Mouse (Mus musculus) C2C12 (cell line): ENCODE data around the gene Abcd3. TPM values are rescaled to one million over a fixed set of nuclear protein-coding genes. Genes with fewer than 3 reads are reported as not detected.

Experiments
- H3K27me3 ChIP-seq: one replicate; pipeline ENCODE4 v1.6.1; 2011; ENCODE audit not compliant: control insufficient read depth, insufficient read depth, insufficient read length
- H3K36me3 ChIP-seq: one replicate; pipeline ENCODE4 v1.6.1; 2011; ENCODE audit not compliant: control insufficient read depth, insufficient read depth
- H3K4me3 ChIP-seq: one replicate; pipeline ENCODE4 v1.5.1; 2011; ENCODE audit warnings: mild to moderate bottlenecking, control low read depth; ENCODE audit not compliant: poor library complexity, insufficient read depth, severe bottlenecking
- H3K79me2 ChIP-seq: one replicate; pipeline ENCODE4 v1.6.1; 2011; ENCODE audit not compliant: control insufficient read depth, insufficient read depth
- H3K79me3 ChIP-seq: one replicate; pipeline ENCODE4 v1.6.1; 2011; ENCODE audit warnings: low read depth, control low read depth
- H3ac ChIP-seq: one replicate; pipeline ENCODE3; 2011; ENCODE audit warnings: low read depth; ENCODE audit not compliant: control insufficient read depth, insufficient read length
- CEBPB ChIP-seq: IDR thresholded peaks from one replicate; pipeline ENCODE4 v1.6.1; 2011; ENCODE audit warnings: low read depth, mild to moderate bottlenecking, control low read depth, moderate library complexity
- CTCF ChIP-seq: IDR thresholded peaks from one replicate; pipeline ENCODE4 v1.5.1; 2011; ENCODE audit not compliant: control insufficient read depth, insufficient read depth, insufficient read length
- FOSL1 ChIP-seq: IDR thresholded peaks from one replicate; pipeline ENCODE4 v1.8.0; 2011; ENCODE audit warnings: mild to moderate bottlenecking, low read length; ENCODE audit not compliant: poor library complexity, insufficient read depth, severe bottlenecking
- MAX ChIP-seq: IDR thresholded peaks from one replicate; pipeline ENCODE4 v1.6.1; 2011; ENCODE audit warnings: mild to moderate bottlenecking, control low read depth
- MYOD1 ChIP-seq: IDR thresholded peaks from one replicate; pipeline ENCODE4 v1.6.1; 2011; ENCODE audit warnings: low read depth; ENCODE audit not compliant: control insufficient read depth, insufficient read length
- MYOG ChIP-seq: IDR thresholded peaks from one replicate; pipeline ENCODE4 v1.6.1; 2011; ENCODE audit not compliant: control insufficient read depth, insufficient read length; ENCODE audit errors: extremely low read depth
- USF1 ChIP-seq: IDR thresholded peaks from one replicate; pipeline ENCODE4 v1.6.1; 2011; ENCODE audit warnings: low read depth, mild to moderate bottlenecking, control low read depth, moderate library complexity
- long read RNA-seq, 2 experiments: library from polyadenylated mRNA; unstranded; transcript quantifications; one replicate each; pipeline ENCODE4 v2.0.0; 2019 to 2020
- polyA plus RNA-seq: library from polyadenylated mRNA; unstranded; fragments of >200 nt; fragmentation: generic; extraction: Trizol; gene quantifications from one replicate; pipeline ENCODE4 v1.2.1, GENCODE M21; 2012; ENCODE audit warnings: missing spikeins

Gene Abcd3
- 12.1 TPM for polyA plus RNA-seq
- long read RNA-seq, experiment 1, transcript Abcd3-201 (23 exons, 3,489 nt): major isoform, 20 of 28 reads
- long read RNA-seq, experiment 1, partial matches to known transcripts: 1 of 28 reads
- long read RNA-seq, experiment 1, other reads (novel, unspliced or antisense): 7 of 28 reads
- long read RNA-seq, experiment 2, transcript Abcd3-201 (23 exons, 3,489 nt): major isoform, 228 of 239 reads
- long read RNA-seq, experiment 2, partial matches to known transcripts: 2 of 239 reads
- long read RNA-seq, experiment 2, other reads (novel, unspliced or antisense): 8 of 239 reads

DNA sequence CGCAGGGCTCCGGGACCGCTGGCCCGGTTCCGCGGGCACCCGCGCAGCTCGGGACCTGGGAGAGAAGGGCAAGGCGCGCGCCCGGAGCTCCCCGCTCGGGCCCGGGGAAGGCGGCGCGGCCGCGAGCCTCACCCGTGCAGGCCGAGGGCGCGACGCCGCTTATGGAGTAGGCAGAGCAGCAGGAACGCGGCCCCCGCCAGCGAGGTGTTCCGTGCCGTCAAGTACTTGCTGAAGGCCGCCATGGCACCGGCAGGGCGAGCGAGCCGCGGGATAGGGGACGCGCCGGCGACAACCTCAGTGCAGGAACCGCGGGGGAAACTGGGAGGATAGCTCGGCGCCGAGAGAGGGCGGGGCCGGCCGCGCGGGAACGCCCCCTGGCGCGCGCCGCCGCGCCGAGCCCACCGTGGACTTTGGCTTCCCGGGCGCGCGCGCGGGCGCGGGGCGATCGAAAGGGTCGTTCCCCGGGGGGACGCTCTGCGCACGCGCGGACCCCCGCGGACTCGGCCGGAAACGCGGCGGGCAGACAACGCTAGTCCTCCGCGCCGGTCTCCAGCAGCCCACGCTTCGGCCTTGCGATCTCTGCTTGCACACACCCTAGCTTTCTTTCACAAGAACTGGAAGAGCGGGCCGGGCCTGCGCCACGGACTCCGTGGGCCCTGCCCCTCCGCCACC lies at the start of gene Abcd3:
Gene Abcd3 (minus strand): TSS at position 426 of the 672 bp plus-strand sequence.
- Histone ChIP-seq H3K27me3 (no peaks in the 10 kb centered on the region), H3K79me3 (no peaks in the 10 kb centered on the region), H3K4me3 (peak within 1 kb of the TSS; percentile 69), H3ac (peak within 1 kb of the TSS; percentile 86), H3K36me3 (no peaks in the 10 kb centered on the region), H3K79me2 (peaks cover 15% of the 10 kb centered on the region)
- no peak for TF ChIP-seq CEBPB
- TF ChIP-seq MYOG: no peak

GRCm38 (mm10) chr3:121859142-121859541 lies 44.0 kb upstream of the Abcd3 start:
- Histone ChIP-seq H3K79me2 (no peaks in the 10 kb centered on the region), H3K27me3 (peaks cover 30% of the 10 kb centered on the region)
- TF ChIP-seq CTCF (no peak), USF1 (no peak), MYOG (no peak), MAX (no peak), FOSL1 (no peak), CEBPB (no peak), MYOD1 (no peak)

GRCm38 (mm10) chr3:121856131-121856530 lies 41.0 kb upstream of the Abcd3 start:
- H3K4me3 ChIP-seq: no peak overlapping the region
- TF ChIP-seq MAX (no peak), CEBPB (no peak), FOSL1 (no peak), CTCF (no peak), MYOD1 (no peak), USF1 (no peak), MYOG (no peak)
- peaks cover 21% of the 10 kb centered on the region for H3K27me3 ChIP-seq
- no peak overlapping the region for H3ac ChIP-seq
- H3K79me2 ChIP-seq: no peaks in the 10 kb centered on the region
- H3K36me3 ChIP-seq: no peaks in the 10 kb centered on the region
- no peaks in the 10 kb centered on the region for H3K79me3 ChIP-seq

More at GRCm38 (mm10) chr3:121859142-121859541, 44.0 kb upstream of the Abcd3 start:
- H3K79me3 ChIP-seq: no peaks in the 10 kb centered on the region
- no peak overlapping the region for H3ac ChIP-seq
- H3K4me3 ChIP-seq: no peak overlapping the region
- no peaks in the 10 kb centered on the region for H3K36me3 ChIP-seq

GRCm38 (mm10) chr3:121853781-121854520 lies 38.8 kb upstream of the Abcd3 start:
- H3ac ChIP-seq: no peak overlapping the region
- no peaks in the 10 kb centered on the region for H3K79me2 ChIP-seq
- no peaks in the 10 kb centered on the region for H3K36me3 ChIP-seq
- H3K79me3 ChIP-seq: no peaks in the 10 kb centered on the region
- no peak for TF ChIP-seq FOSL1
- TF ChIP-seq USF1: no peak
- no peak for TF ChIP-seq MYOG
- TF ChIP-seq CTCF: no peak
- no peak for TF ChIP-seq MYOD1
- no peak overlapping the region for H3K4me3 ChIP-seq
- peaks cover 21% of the 10 kb centered on the region for H3K27me3 ChIP-seq

DNA sequence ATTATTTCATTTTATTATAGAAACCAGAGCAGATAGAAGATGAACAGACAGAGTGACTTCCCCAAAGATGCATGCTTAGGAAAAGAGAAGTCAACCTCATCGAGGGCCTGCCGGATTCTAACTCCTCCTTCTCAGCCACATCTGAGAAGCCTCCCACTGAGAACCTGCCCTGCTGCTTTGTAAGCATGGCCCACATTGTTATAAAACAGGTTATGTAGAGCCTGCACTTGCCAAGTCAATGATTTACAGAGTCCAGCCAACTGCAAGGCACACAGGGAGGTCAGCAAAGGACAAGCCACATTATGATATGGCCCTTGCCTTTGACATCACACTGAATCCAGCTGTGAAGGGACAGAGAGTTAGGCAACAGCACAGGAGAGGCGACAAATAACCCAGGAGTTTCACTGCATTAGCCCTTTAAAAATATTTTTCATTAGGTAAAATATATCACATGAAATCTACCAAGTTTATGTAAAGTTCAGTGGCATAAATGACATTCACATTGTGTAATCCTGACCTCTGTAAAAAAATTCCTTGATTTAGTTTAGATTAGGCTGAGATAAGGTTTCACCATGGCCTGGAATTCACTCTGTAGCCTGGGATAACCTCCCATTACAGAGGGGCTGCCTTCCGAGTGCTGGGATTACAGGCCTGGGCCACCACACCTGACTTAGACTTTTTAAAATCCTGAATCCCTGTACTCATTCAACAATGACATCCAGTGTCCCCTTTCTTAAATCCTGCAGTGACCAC lies 37.1 kb upstream of the Abcd3 start:
- TF ChIP-seq CEBPB: no peak
- TF ChIP-seq USF1: no peak
- no peak for TF ChIP-seq CTCF
- TF ChIP-seq MAX: no peak
- no peak for TF ChIP-seq FOSL1
- no peak for TF ChIP-seq MYOG
- no peak for TF ChIP-seq MYOD1
- H3K79me2 ChIP-seq: no peaks in the 10 kb centered on the region
- H3K36me3 ChIP-seq: no peaks in the 10 kb centered on the region
- H3K27me3 ChIP-seq: peaks cover 8% of the 10 kb centered on the region
- H3K4me3 ChIP-seq: no peak overlapping the region
- H3K79me3 ChIP-seq: no peaks in the 10 kb centered on the region
- no peak overlapping the region for H3ac ChIP-seq

GRCm38 (mm10) chr3:121851006-121851405 lies 35.9 kb upstream of the Abcd3 start:
- no peaks in the 10 kb centered on the region for H3K36me3 ChIP-seq
- no peaks in the 10 kb centered on the region for H3K79me2 ChIP-seq
- H3K79me3 ChIP-seq: no peaks in the 10 kb centered on the region
- peaks cover 8% of the 10 kb centered on the region for H3K27me3 ChIP-seq
- H3K4me3 ChIP-seq: no peak overlapping the region
- TF ChIP-seq MYOG: no peak
- no peak for TF ChIP-seq FOSL1
- TF ChIP-seq USF1: no peak
- no peak for TF ChIP-seq CEBPB
- no peak for TF ChIP-seq MAX
- TF ChIP-seq CTCF: no peak
- TF ChIP-seq MYOD1: no peak
- no peak overlapping the region for H3ac ChIP-seq
